ENCODE assay signal across 1 mouse cellular context in genomic region chr11:102939024-102939675, GRCm38 (mm10).
A peak's percentile ranks its signal among the peaks of the same experiment; 100 is the strongest.
TF ChIP-seq lines count a peak whose summit lies in the region.

No protein-coding gene starts in this region.

TF ChIP-seq in CH12.LX, 34 proteins besides CTCF, POLR2A, EP300 and RAD21:
- no peak for TF ChIP-seq MAX (IDR thresholded peaks at IDR 0.05; ENCODE audit: low read length)
- TF ChIP-seq SMC3 (IDR thresholded peaks at IDR 0.05; ENCODE audit: low read depth, low read length): peak; percentile 65
- no peak for TF ChIP-seq IRF4 (IDR thresholded peaks at IDR 0.05; ENCODE audit: low read depth, low read length)
- no peak for TF ChIP-seq ZKSCAN1 (IDR thresholded peaks at IDR 0.05; ENCODE audit: borderline replicate concordance, low read depth, low read length)
